Mouse (Mus musculus) lung, postnatal 0 days (tissue): Measurements from ENCODE around the gene Ccdc28b.

ENCODE experiments used
- CTCF ChIP-seq: IDR thresholded peaks from 2 replicates; pipeline ENCODE4 v1.5.1; 2016; ENCODE audit warnings: antibody characterized with exemption, mild to moderate bottlenecking
- EP300 ChIP-seq: IDR thresholded peaks from 2 replicates; pipeline ENCODE4 v1.6.1; 2016; ENCODE audit warnings: antibody characterized with exemption, mild to moderate bottlenecking, control low read depth

DNA sequence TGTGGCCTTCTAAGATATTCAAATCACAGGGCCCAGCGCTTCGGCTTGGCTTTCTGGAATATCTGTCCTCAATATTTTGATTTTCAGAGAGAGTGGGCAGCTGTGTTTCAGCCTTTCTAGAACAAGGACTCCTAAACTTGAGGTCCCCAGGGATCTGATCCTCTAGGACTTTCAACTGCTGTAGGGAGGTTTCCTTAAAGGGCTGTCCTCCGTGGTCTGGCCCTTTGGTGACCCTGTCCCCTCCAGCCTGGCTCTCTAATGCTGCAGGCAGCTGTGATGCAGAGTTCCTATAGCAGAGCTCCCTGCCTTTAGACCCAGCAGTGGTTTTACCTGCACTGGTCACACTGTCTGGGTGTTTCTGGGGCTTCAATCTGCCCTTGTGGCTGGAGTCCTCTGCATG lies 7.1 kb downstream of the Ccdc28b start:
- TF ChIP-seq CTCF: no peak
- TF ChIP-seq EP300: no peak
